Comparison of ENCODE assay signal across 10 mouse cellular contexts in the genomic region with DNA sequence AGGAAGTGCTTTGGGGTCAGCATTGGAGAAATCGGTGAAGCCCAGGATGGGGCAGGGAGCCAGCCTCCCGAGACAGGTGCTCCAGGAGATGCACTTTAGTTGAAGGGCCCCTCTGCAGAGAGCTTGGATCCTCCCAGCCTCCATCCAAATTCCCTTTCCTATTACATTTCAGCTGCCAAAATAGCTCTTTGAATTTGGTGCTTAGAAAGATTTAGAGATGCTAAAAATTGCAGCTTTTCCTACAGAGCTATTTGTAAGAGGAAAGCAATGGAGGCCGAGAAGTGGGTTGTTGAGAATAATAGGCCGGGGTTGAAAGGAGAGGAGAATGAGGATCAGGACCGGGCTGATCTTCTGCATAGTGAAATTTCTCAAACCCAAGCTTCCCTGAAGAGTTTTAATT.
"Had no signal": no experiment of that assay in that cellular context is flagged by ENCODE, and none has a peak within 500 bp of the region (broad histone marks: within the 10 kb centered on the region; RNA-seq: fewer than 3 reads in every experiment).

No protein-coding gene starts in this region.

- DNase-seq: retina, postnatal 1 day; right cerebral cortex, postnatal 25 days; right cerebral cortex, postnatal 4 days; spleen, adult 18-20 months; thymus, adult 18-20 months; thymus, adult 2 months; thymus, postnatal 14 days; thymus, postnatal 25 days; thymus, postnatal 36 days; thymus, postnatal 4 days had no signal
